Mouse (Mus musculus): ENCODE results near the gene Klhl6.
"Not testable (repeated sequence)": the region's sequence is repeated elsewhere in the genome, so short reads cannot be mapped to it uniquely, and the experiment has no call there.

Gene Klhl6

GRCm38 (mm10) chr16:19982537-19983257 lies at the start of gene Klhl6:
Gene Klhl6, minus strand, starts transcription at chr16:19983037.
- DNase-seq (ENCODE audit: low spot score) = no peak

- not testable (repeated sequence) for DNase-seq (ENCODE audit: low spot score)
Measured at GRCm38 (mm10) chr16:20027241-20027640, 44.4 kb upstream of the Klhl6 start.

- no peak for DNase-seq (ENCODE audit: low spot score)
Measured at GRCm38 (mm10) chr16:20022821-20023220, 40.0 kb upstream of the Klhl6 start.

- DNase-seq (ENCODE audit: low spot score) = no peak
Measured at GRCm38 (mm10) chr16:20021848-20022247, 39.0 kb upstream of the Klhl6 start.

- no peak for DNase-seq (ENCODE audit: low spot score)
Measured at GRCm38 (mm10) chr16:20012647-20013046, 29.8 kb upstream of the Klhl6 start.

GRCm38 (mm10) chr16:20006066-20006465 lies 23.2 kb upstream of the Klhl6 start:
- no peak for DNase-seq (ENCODE audit: low spot score)

- DNase-seq (ENCODE audit: low spot score) = not testable (repeated sequence)
Measured at GRCm38 (mm10) chr16:20000286-20000685, 17.4 kb upstream of the Klhl6 start.

- DNase-seq (ENCODE audit: low spot score) = no peak
Measured at GRCm38 (mm10) chr16:19997616-19998015, 14.8 kb upstream of the Klhl6 start.

GRCm38 (mm10) chr16:19996913-19997312 lies 14.1 kb upstream of the Klhl6 start:
- DNase-seq (ENCODE audit: low spot score) = not testable (repeated sequence)

GRCm38 (mm10) chr16:19995818-19996217 lies 13.0 kb upstream of the Klhl6 start:
- no peak for DNase-seq (ENCODE audit: low spot score)

- DNase-seq (ENCODE audit: low spot score) = no peak
Measured at GRCm38 (mm10) chr16:19993278-19993677, 10.4 kb upstream of the Klhl6 start.

GRCm38 (mm10) chr16:19990536-19990935 lies 7.7 kb upstream of the Klhl6 start:
- no peak for DNase-seq (ENCODE audit: low spot score)

GRCm38 (mm10) chr16:19987589-19987988 lies 4.8 kb upstream of the Klhl6 start:
- no peak for DNase-seq (ENCODE audit: low spot score)

- no peak for DNase-seq (ENCODE audit: low spot score)
Measured at GRCm38 (mm10) chr16:19984884-19985643, 2.2 kb upstream of the Klhl6 start.

GRCm38 (mm10) chr16:19983559-19983958 lies 722 bp upstream of the Klhl6 start:
- DNase-seq (ENCODE audit: low spot score) = no peak

- no peak for DNase-seq (ENCODE audit: low spot score)
Measured at GRCm38 (mm10) chr16:19981684-19982083, 1.2 kb downstream of the Klhl6 start.

GRCm38 (mm10) chr16:19981006-19981405 lies 1.8 kb downstream of the Klhl6 start:
- DNase-seq (ENCODE audit: low spot score) = no peak

- DNase-seq (ENCODE audit: low spot score) = no peak
Measured at GRCm38 (mm10) chr16:19979755-19980154, 3.1 kb downstream of the Klhl6 start.

- DNase-seq (ENCODE audit: low spot score) = no peak
Measured at GRCm38 (mm10) chr16:19977282-19977681, 5.6 kb downstream of the Klhl6 start.

GRCm38 (mm10) chr16:19976825-19977224 lies 6.0 kb downstream of the Klhl6 start:
- no peak for DNase-seq (ENCODE audit: low spot score)

- no peak for DNase-seq (ENCODE audit: low spot score)
Measured at GRCm38 (mm10) chr16:19975432-19975831, 7.4 kb downstream of the Klhl6 start.

GRCm38 (mm10) chr16:19973480-19973879 lies 9.4 kb downstream of the Klhl6 start:
- DNase-seq (ENCODE audit: low spot score) = no peak

GRCm38 (mm10) chr16:19972736-19973350 lies 10.0 kb downstream of the Klhl6 start:
- no peak for DNase-seq (ENCODE audit: low spot score)

Measured in urinary bladder, postnatal 25 days (tissue).